Mouse (Mus musculus): Measurements from ENCODE around the gene Tmem39a.

The Tmem39a gene

DNA sequence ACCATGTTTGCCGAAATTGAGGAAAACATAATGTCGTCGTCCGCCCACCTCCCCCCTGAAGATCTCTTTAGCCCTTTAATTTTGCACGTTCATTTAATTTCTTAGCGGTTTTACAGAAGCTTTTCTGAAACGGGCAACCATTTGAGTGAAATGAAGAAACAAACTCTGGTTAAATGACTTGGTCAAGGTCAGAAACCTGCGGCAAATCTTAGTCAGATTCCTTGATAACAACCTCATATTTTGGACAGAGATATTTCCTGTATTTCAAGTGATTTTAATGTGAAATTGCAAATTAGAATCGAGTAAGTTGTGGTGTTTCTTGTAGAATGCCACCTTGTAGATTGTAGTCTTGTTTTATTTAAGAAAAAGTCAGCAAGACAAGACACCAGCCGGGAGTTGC is 5.0 kb downstream of the Tmem39a start:
- POLR2A ChIA-PET: interaction anchor here in 3 of 4 experiments (0.9 to 19.6 kb wide), 16 partner anchors 8 to 117 kb away, joined by 3 to 651 read pairs (median 12); partner anchors contain the start of genes Poglut1 (in 2 of the 3) and Timmdc1 (in 1 of the 3)

DNA sequence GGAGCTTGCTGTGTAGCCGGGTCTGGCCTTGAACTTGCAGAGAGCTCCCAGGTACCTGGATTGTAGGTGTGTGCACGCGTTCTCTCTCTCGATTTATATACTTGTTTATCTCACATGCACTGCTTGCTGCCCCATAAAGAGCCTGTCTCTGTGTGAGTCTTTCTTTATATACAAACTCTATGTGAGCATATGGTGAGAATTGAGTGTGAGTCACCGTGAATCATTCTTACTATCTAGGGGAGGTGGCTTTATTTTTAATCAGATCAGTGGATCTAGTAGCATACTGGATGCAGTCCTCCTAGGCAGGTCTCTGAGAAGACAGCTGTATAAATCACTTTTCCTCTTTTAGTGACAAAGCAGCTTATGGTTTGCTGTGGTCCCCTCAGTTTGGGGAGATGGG is 9.7 kb downstream of the Tmem39a start:
- POLR2A ChIA-PET: interaction anchor here (0.5 to 17.6 kb wide), 30 partner anchors 10 to 479 kb away, joined by 3 to 651 read pairs (median 6); partner anchors contain the start of genes Poglut1 (in 3 of the 4), Timmdc1 (in 2 of the 4), Tmem39a (in 2 of the 4) and Gsk3b (in 1 of the 4)
- CTCF ChIA-PET: interaction anchor here in 3 of 4 experiments (0.5 to 2.3 kb wide), 16 partner anchors 10 to 244 kb away, joined by 3 to 9 read pairs (median 4); partner anchors contain the start of genes Poglut1 (in 1 of the 3), Timmdc1 (in 1 of the 3) and Tmem39a (in 1 of the 3)

More for the DNA sequence above, 5.0 kb downstream of the Tmem39a start:
- CTCF ChIA-PET: interaction anchor here in 1 of 4 experiments (0.7 kb wide), 1 partner anchor 12 kb away, joined by 5 read pairs; no protein-coding TSS in a partner anchor

GRCm38 (mm10) chr16:38571481-38571880 is 13.0 kb downstream of the Tmem39a start:
- CTCF ChIA-PET: interaction anchor here in 1 of 4 experiments (1.2 kb wide), 1 partner anchor 12 kb away, joined by 3 read pairs; no protein-coding TSS in a partner anchor
- POLR2A ChIA-PET: interaction anchor here in 3 of 4 experiments (0.7 to 9.2 kb wide), 20 partner anchors 8 to 87 kb away, joined by 3 to 129 read pairs (median 10); partner anchors contain the start of genes Tmem39a (in 2 of the 3) and Poglut1 (in 1 of the 3)

GRCm38 (mm10) chr16:38584761-38585160 is 26.3 kb downstream of the Tmem39a start:
- ChIA-PET POLR2A (interaction anchor here (0.9 to 11.8 kb wide), 33 partner anchors 7 to 139 kb away, joined by 3 to 96 read pairs (median 6); partner anchors contain the start of genes Timmdc1 (in 3 of the 4) and Tmem39a (in 2 of the 4)), CTCF (interaction anchor here in 3 of 4 experiments (0.5 to 1.4 kb wide), 4 partner anchors 16 to 814 kb away, joined by 3 to 4 read pairs (median 4); no protein-coding TSS in a partner anchor)

GRCm38 (mm10) chr16:38585186-38585585 is 26.7 kb downstream of the Tmem39a start:
- POLR2A ChIA-PET: interaction anchor here in 2 of 4 experiments (0.8 to 11.8 kb wide), 31 partner anchors 7 to 139 kb away, joined by 3 to 96 read pairs (median 5); partner anchors contain the start of genes Timmdc1 (in 2 of the 2) and Tmem39a (in 2 of the 2)
- CTCF ChIA-PET: interaction anchor here in 2 of 4 experiments (0.9 to 1.1 kb wide), 2 partner anchors 18 to 79 kb away, joined by 3 to 4 read pairs; no protein-coding TSS in a partner anchor

DNA sequence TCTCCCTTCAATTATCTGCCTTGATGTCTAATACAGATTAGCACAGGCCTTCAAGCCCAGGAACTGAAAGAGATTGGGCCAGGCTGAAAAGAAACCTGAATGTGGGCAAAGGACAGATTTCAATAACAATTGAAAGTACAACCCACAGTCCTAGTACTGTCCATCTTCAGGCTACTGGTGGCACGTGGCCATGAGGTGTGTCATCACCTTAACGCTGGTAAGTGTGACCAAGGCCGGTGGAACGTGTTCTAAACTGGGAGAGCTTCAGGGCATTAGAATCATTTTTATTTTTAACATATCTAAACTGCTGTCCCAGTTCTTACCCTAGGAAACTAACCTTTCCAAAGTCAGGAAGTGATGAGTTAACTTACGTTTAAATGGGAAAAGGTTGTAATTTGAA is 28.7 kb downstream of the Tmem39a start:
- ChIA-PET CTCF (interaction anchor here in 1 of 4 experiments (0.6 kb wide), 2 partner anchors 59 to 170 kb away, joined by 3 read pairs; no protein-coding TSS in a partner anchor), POLR2A (interaction anchor here in 3 of 4 experiments (0.8 to 11.8 kb wide), 19 partner anchors 9 to 64 kb away, joined by 3 to 96 read pairs (median 7); partner anchors contain the start of genes Timmdc1 (in 2 of the 3), Poglut1 (in 1 of the 3) and Tmem39a (in 1 of the 3))

DNA sequence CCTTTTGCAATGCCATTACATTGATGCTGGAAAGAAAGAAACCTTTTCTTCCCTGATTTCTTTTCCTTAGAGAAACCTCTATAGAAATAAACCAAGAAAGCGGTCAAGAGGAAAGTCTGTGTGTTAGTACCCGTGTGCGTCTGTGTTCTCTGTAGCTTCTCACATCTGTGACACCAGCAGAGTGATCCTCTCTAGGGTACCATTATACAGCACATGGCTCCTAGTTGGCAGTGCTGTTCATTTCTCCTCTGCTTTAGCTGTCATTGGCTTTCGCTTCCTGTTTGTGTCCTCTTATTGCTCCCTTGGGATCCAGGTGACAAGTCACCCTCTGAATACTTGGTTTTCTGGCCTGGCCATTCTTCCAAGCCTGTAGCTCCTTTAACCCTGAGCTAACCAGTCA is 29.1 kb downstream of the Tmem39a start:
- ChIA-PET POLR2A (interaction anchor here in 3 of 4 experiments (0.8 to 11.8 kb wide), 18 partner anchors 9 to 65 kb away, joined by 3 to 96 read pairs (median 8); partner anchors contain the start of genes Timmdc1 (in 2 of the 3), Poglut1 (in 1 of the 3) and Tmem39a (in 1 of the 3)), CTCF (interaction anchor here in 1 of 4 experiments (0.6 kb wide), 2 partner anchors 60 to 169 kb away, joined by 3 read pairs; no protein-coding TSS in a partner anchor)

DNA sequence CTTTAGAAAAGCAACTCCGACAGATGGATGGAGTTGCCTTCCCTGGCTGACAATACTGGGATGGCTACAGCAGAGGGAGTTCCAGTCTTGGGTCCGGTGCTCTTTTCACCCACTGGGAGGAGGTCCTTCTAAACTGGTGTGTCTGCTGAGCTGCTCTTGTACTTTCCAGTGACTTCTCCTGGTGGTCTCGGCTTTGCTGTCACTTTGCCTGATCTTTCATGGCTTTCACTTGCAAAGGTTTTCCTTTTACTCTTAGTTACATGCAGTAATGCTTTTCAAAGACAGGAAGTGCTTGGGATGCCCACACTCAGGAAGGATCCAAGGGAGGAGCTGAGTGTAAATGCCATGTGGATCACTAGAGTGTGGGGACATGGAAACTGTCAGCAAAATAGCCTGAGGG is 33.0 kb downstream of the Tmem39a start:
- CTCF ChIA-PET: interaction anchor here in 1 of 4 experiments (0.6 to 1.3 kb wide), 3 partner anchors 22 to 121 kb away, joined by 3 to 4 read pairs (median 4); no protein-coding TSS in a partner anchor
- POLR2A ChIA-PET: interaction anchor here in 3 of 4 experiments (0.6 to 11.8 kb wide), 20 partner anchors 9 to 68 kb away, joined by 3 to 96 read pairs (median 7); partner anchors contain the start of genes Timmdc1 (in 1 of the 3) and Tmem39a (in 1 of the 3)

- POLR2A ChIA-PET: interaction anchor here in 3 of 4 experiments (0.6 to 11.8 kb wide), 19 partner anchors 9 to 69 kb away, joined by 3 to 96 read pairs (median 6); partner anchors contain the start of genes Timmdc1 (in 1 of the 3) and Tmem39a (in 1 of the 3)
- CTCF ChIA-PET: interaction anchor here in 2 of 4 experiments (0.6 to 1.3 kb wide), 4 partner anchors 8 to 120 kb away, joined by 3 to 4 read pairs (median 4); no protein-coding TSS in a partner anchor
These were observed 33.7 kb downstream of the Tmem39a start for GRCm38 (mm10) chr16:38592026-38592678.

DNA sequence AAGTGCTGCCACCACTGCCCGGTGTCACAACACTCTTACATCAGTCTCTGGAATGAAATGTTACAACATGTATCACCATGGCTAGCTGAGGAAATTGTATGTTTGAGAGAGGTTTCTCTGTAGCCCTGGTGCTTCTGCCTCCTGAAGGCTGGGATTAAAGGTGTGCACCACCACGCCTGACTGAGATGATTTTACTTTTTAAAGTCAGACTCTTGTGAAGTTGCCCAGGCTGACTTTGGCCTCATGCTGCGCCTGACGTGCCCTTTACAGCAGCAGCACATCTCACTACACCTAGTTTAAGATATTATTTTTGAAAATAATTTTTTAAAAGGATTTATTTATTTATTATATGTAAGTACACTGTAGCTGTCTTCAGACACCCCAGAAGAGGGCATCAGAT is 34.4 kb downstream of the Tmem39a start:
- CTCF ChIA-PET: no interaction called here
- POLR2A ChIA-PET: interaction anchor here in 2 of 4 experiments (1.0 to 11.8 kb wide), 18 partner anchors 9 to 70 kb away, joined by 3 to 96 read pairs (median 6); partner anchors contain the start of gene Timmdc1 (in 1 of the 2)

GRCm38 (mm10) chr16:38594435-38594834 is 35.9 kb downstream of the Tmem39a start:
- CTCF ChIA-PET: interaction anchor here in 1 of 4 experiments (0.6 kb wide), 1 partner anchor 15 kb away, joined by 4 read pairs; no protein-coding TSS in a partner anchor
- POLR2A ChIA-PET: interaction anchor here in 2 of 4 experiments (1.0 to 11.8 kb wide), 18 partner anchors 9 to 75 kb away, joined by 3 to 96 read pairs (median 6); partner anchors contain the start of gene Timmdc1 (in 2 of the 2)

- ChIA-PET POLR2A (interaction anchor here in 2 of 4 experiments (0.6 to 11.8 kb wide), 15 partner anchors 9 to 99 kb away, joined by 3 to 96 read pairs (median 4); partner anchors contain the start of gene Timmdc1 (in 1 of the 2)), CTCF (no interaction called here)
These were observed 37.6 kb downstream of the Tmem39a start for GRCm38 (mm10) chr16:38596099-38596498.

DNA sequence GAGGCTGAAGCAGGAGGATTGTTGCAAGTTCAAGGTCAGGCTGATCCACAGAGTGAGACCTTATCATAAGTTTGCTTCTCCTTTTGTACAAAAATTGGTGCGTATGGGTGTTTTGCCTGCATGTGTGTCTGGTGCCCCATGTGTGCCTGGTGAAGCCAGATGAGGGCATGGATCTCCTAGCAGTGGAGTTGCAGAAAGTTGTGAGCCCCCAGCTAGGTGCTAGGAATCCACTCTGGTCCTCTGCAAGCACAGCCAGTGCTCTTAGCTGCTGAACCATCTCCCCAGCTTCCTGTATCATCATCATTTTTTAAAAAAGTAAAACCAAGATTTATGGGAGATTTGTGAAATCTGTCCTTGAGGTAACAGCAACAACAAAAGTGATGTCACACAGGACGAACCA is 38.2 kb downstream of the Tmem39a start:
- ChIA-PET CTCF (no interaction called here), POLR2A (interaction anchor here in 2 of 4 experiments (0.6 to 5.3 kb wide), 15 partner anchors 10 to 255 kb away, joined by 3 to 22 read pairs (median 4); partner anchors contain the start of gene Timmdc1 (in 1 of the 2))

DNA sequence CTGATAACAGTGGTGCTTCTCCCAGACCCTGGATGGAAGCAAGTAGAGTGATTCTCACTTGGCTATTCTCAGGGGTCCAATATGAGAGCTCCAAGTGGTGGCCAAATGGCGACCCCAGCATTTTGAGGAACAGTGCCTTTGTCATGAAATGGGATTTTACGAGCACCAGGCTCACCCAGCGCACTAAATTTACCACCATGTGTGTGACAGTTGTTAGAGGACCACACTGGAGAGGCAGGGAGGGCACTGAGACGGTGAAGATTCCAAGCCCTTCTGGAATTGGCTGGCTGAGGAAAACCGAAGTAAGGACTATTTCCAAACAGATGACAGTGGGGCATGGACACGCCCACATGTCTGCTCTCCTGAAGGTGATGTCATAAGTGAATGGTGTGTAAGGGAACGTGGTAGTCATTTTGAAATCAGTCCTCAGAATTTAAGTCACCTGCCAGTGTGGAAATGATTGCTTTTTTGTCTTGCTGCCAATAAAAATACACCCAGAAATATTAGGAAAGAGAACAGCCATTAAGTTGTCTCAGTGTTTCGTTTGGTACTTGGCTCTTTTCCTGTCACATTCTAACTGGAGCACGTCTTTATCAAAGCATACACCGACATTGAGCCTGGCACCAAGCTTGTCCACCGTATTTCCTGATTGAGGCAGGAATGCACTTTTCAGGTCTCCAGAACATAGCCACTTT is 40.6 kb downstream of the Tmem39a start:
- POLR2A ChIA-PET: interaction anchor here in 2 of 4 experiments (0.8 to 4.5 kb wide), 6 partner anchors 10 to 76 kb away, joined by 3 to 18 read pairs (median 3); partner anchors contain the start of gene Timmdc1 (in 1 of the 2)
- CTCF ChIA-PET: no interaction called here

DNA sequence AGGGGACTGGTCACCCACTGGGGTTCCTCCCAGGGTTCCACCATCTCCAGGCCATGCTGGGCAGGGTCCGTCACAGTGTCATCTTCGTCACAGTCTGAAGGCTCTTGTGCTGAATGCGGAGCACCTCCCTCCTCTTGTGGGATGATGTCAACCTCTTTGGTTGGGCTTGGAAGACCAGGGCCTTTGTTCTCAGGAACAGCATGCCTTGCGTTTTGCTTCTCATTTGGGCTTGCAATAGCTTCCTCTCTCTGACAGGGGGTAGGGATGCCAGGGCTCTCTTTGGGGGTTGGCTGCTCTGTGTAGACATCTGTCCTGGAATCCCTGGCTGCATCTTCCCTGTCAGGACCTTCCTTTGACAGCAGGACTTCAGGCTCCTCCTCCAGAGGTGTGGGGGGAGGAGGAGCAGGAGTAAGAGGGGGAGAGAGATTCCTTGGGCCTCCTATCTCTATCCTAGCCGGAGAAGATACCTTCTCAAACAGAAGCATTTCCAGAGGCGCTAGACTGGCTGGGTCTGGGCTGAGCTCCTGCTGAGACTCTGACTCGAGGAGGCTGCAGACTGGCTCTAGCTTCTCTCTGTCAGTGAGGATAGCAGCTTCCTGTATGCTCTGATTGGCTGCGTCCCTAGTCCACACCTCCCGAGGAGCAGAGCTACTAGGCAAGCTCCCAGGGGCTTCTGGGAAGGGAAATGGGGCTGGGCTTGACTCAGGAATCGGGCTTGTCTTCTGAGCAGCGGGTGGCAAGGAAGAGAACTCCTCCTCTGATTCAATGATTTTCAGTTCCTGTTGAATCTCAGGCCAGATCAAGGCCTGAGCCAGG is 44.7 kb downstream of the Tmem39a start:
- ChIA-PET CTCF (interaction anchor here in 3 of 4 experiments (0.6 to 1.5 kb wide), 7 partner anchors 16 to 320 kb away, joined by 3 to 5 read pairs (median 4); partner anchors contain the start of gene Timmdc1 (in 1 of the 3)), POLR2A (interaction anchor here in 3 of 4 experiments (0.5 to 3.4 kb wide), 39 partner anchors 8 to 515 kb away, joined by 3 to 24 read pairs (median 4); partner anchors contain the start of genes Timmdc1 (in 3 of the 3), Adprh (in 1 of the 3), Gsk3b (in 1 of the 3) and Pla1a (in 1 of the 3))

DNA sequence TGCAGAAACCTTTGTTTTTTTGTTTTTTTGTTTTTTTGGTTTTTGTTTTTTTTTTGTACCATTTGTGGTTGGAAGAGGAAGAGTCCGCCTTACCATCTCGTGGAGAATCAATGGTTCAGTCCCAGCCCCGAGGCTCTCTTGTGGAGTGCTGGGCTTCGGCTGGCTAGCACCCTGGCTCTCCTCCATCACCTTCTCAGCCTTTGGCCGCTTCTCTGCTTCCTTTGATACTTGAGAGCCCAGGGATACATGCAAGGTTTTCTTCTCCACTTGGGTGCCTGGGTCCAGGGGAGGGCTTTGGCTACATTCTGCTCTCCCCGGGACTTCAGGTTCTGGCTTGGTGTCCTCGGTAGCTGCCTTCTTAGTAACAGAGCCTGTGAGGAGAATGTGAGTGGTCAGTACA is 48.0 kb downstream of the Tmem39a start:
- ChIA-PET POLR2A (no interaction called here), CTCF (interaction anchor here in 1 of 4 experiments (0.7 kb wide), 1 partner anchor 269 kb away, joined by 3 read pairs; no protein-coding TSS in a partner anchor)
